Mouse (Mus musculus): Measurements from ENCODE around the gene Naa25.

- TF ChIP-seq POLR2A (IDR thresholded peaks at IDR 0.05; ENCODE audit: borderline replicate concordance, control insufficient read depth, low read depth, low read length) (no peak), CTCF (IDR thresholded peaks at IDR 0.05; ENCODE audit: control insufficient read depth, insufficient read depth, low read length) (no peak)
These were observed 619 bp downstream of the Naa25 start for GRCm38 (mm10) chr5:121398146-121398964.

All from bone marrow, adult 2 months (tissue).